Mouse (Mus musculus) common myeloid progenitor, adult 5-6 weeks (primary cell): ENCODE measurements around the gene Pkm. TPM values are rescaled to one million over a fixed set of nuclear protein-coding genes. Genes with fewer than 3 reads are reported as not detected.

Source experiments
- ATAC-seq: replicated peaks from 2 replicates; pipeline ENCODE4 v1.8.0; 2016; ENCODE audit warnings: low read depth, mild to moderate bottlenecking, moderate TSS enrichment, inconsistent platforms; ENCODE audit not compliant: poor library complexity, severe bottlenecking
- total RNA-seq: library from RNA; stranded (forward); fragments of 200-1000, 187-1606 nt; gene quantifications from 2 replicates; pipeline ENCODE4 v1.2.3, GENCODE M21; 2017

The Pkm gene
- total RNA-seq, 1 experiment from 2014 or later, result 473 TPM

DNA sequence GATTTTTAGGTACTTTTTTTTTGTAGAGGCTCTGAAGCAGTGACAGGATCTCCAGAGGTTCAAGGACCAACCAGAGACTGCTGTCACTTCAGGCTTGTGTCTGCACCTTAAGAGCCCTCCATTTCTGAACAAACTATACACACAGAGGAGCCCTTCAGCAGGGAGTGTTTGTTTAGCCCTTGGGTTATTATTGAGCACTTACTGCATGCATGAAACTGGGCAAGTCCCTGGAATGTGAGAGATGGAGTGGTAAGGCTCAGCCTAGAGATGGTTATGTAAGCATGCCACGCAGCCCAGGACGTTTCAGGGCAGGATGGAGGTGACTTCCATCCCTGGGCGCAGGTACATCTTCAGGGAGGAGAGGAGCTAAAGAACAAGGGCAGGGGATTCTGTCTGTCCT lies 40.2 kb downstream of the Pkm start:
- no peak for ATAC-seq

DNA sequence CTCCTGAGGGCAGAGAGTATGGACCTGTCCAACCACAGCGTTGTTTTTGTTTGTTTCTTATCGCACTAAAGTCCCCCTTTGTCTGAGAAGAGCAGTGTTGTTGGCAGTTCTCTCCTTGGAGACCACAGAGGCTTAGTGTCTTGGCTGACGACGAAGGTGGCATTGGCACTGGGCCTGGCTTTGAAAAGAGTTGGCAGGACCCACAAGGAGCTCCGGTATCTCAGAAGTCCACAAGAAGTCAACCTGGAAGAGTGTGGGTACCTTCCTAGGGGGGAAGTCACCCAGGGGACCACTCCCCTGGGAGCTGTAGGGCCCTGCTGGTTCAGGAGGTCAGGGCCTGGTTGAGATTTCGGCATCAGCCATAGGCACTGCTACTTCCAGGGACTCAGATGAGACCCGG lies 44.9 kb downstream of the Pkm start:
- no peak for ATAC-seq

DNA sequence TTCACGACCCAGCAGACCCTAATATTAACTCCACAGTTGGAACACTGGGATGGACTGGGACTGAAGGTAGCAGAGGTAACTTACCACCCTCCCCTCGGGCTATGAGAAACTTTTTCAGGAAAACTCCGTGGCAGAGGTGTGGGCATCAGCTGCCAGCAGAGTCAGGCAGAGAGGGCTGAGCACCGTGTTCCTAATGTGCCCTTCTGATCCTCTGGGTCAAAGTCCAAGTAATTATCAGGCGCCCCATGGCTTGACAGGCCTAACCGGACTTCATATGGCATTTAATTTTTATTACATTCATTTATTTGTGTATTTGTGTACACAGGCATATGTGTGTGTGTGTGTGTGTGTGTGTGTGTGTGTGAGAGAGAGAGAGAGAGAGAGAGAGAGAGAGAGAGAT lies 46.9 kb downstream of the Pkm start:
- no peak for ATAC-seq

DNA sequence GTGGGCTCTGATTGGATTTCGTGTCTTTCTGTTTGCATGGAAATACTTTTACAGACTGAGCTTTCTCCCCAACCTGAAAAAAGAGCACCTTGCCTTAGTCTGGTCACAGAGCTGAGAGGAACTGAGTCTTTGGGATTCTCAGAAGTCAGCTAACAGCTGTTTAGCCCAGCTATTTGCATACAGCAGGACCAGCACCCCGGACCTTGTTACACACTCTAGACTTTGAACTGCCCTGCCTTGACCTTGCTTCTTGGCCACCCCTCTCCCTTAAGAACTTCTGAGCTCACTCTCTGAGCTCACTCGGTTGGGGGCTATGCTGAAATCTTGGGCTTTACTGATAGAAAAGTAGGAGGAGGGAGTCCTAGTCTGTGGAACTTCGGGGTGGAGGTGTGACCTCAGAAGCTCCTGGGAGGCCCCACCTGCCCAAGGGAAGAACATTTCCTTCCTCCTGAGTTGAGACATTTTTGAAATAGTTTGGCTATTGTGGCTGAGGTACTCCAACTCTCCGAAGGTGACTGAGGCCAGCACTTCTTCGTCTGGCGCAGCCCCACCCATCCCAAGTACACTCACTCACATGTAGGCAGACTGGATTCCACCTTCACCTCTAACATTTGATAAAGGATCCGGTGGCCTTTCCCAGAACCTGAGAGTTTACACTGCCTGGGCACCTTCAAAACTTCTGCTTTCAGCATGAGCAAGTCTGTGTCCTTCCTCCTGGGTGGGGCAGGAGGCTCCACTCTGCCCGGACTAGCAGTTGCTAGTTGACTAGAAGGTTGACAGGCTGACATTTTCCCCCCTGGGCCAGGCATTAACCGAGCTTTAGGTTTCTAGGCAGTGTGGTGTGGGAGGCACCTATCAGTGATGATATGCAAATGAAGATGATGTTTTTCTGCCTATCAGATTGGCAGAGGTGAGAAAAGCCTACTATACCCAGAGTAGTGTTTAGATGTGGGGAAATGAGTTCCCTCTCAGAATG lies 51.0 kb downstream of the Pkm start:
- 0 out of 2 replicates have a peak, but pooled peaks have one; percentile 8 for ATAC-seq

DNA sequence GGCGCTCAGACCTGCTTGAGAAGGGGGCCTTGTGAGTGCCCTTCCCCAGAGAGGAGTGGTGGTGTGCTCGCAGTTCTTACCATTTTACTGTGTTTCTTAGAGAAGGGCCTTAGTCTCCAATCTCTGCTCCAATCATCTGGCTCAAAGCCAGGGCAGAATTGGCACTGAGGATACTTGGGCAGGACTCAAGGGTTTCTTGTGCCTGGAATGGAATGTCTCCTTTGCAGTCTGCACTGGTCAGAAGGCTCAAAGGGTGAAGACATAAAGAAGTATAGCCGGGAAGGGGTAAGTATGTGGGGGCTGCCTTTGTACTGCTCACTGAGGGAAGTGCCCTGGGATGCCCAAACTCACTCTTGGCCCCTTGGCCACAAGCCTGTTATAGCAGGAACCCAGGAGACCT lies 53.1 kb downstream of the Pkm start:
- no peak for ATAC-seq

DNA sequence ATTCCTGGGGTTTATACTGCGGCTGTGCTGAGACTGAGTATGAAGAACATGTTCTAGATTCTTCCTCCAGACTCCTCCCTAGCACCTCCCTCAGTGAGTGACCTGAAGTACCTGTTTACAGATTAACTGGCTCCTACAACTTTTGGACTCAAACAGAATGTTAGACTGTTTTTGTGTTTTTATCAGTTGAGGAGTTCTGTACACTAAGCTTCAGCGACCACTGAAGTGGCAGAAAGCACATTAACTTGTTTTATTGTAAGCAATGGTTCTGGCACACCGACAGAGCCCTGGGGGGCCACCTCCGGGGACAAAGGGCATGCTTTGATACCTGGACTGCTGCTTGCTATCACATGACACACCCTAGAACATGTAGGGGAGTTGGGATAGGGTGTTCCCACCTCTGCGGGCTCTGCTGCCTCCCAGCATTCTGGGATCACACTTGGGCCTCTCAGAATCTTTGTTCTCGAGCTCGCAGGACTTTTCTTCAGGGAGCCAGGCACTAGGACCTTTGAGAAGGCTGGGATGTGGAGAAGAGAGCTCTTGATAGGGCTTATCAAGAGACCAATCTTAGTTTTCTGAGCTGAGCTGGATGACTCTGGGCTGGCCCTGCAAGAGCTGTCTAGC lies 60.2 kb downstream of the Pkm start:
- no peak for ATAC-seq

DNA sequence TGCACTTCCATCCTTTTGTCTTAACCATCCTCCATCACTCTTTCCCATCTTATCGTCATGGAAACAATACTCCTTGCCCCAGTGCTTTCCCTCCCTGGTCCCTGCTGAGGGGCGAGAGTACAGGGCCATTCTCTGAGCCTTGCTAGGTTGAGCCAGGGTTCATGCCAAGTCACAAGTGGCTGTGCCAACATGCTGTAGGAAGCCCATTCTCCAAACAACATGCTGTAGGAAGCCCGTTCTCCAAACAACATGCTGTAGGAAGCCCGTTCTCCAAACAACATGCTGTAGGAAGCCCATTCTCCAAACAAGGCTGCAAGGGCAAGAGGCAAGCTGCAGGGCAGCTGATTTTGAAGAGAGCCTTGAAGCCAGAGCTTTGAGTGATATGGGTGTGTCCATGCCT lies 62.1 kb downstream of the Pkm start:
- no peak for ATAC-seq

DNA sequence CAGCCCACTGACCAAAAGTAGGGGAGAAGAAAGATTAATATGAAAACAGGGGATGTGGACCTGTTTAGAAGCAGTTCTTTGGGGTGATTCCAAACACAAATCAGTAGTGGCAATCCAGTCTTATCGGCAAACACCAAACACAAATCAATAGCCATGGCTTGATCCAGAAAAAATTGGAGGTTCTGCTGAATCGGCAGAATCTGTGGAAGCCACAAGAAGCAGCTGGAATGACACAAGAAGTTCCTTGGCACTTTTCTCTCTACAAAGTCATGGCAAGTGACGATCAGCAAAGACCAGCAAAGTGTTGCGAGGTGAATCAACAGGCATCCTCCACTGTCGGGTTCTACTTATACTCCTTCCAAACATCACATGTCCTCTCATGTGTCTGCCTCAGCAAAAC lies 65.0 kb downstream of the Pkm start:
- no peak for ATAC-seq

DNA sequence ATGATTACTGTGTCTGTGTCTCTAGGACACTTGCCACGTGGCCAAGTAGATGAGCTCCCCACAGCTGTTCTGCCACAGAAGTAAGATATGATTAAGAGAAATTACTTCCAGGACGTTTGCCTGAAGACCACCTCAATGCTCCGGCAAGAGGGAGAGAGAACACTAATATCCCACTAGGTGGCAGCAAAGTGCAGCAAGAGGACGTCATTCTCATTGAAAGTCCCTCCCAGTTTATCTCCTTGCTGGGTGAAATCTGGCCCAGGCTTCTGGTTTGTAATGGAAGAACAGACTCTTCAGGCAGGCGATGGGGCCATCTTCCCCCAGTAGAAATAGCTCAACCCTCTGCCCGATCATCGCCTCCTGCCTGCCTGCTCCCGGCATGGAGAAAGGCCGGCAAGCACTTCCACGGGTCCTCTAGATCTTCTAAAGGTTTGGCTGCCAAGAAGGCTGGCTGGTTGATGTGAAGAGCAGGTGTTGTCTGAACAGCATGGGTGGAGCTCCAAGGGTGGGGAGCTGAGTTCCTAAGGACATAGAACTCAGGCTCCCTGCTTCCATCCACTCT lies 67.0 kb downstream of the Pkm start:
- ATAC-seq, result peak; percentile 91

DNA sequence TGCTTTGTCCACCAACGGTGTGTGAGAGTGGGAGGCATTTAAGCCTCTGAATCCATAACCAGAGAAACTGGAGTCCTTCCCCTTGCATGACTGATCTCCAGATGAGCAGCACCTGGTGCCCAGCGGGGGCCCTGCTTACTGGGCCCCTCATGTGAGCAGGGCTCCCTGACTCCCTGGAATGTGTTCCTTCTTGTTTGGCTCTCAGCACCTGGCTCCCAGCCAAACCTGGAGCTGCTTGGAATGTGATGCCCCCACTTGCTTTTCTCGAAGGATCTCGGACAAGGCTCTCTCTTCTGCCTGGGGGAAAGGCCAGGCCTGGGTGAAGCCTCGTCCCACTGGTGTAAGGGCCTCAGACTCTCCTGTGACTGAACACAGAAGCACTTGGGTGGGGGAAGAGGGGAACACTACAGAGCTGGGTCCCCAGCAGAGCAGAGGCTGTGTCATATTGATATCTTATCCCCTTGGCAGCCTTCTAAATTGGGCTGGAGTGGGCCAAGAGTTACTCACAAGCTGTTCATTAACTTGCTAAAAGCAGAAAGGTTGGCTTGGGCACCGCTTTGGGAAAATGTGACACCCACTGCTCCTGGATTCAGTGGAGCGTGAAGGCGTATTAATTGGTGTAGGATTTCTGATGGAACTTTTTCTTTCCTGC lies 67.7 kb downstream of the Pkm start:
- ATAC-seq, result no peak

DNA sequence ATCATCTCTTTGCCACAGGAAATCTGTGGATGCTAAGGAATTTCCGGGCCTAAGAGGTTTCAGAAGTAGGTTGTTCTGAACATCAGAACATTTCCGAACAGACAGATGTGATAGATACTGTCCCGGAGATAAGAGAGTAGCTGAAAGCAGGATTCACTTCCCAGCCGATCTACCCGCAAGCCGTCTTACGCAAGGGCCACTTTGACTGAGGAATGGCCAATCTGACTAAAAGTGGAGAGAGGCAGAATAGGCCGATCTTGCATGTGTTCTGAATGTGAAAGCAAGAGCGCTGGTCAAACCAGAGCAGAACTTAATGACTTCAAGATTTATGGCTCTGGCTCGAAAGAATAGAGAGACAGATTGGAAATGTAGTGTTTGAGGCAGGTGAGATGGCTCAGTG lies 69.3 kb downstream of the Pkm start:
- no peak for ATAC-seq

DNA sequence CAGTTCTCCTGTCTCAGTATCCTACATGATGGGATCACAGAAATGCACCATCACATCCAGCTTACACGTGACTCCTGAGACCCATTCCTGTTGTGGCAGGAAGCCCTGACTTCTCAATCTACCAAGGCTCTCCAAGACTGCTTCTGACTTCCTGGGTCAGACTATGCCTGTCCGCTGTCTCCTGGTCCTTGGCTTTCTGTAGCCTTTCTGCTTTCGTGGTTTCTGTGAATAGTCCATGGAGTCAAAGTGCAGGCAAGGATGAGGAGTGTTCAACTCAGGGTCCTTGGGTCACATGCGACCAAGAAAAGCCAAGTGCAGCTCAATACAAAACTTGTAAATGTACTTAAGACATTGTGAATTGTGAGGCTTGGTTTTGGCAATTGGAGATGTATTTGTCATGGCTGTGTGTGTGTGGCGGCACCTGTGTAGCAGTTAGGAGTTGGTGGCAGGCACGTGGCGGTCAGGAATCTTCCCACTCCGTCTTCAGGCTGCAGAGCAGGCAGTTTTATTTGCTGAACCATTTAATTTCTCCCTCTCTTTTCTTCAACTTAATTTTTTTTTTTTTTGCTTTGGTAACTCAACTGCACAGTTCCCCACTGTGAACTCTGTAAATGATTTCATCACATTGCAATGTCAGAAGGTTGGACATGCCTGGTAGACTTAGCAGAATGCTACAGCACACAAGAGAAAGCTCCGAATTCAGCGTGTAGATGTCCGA lies 71.6 kb downstream of the Pkm start:
- no peak for ATAC-seq

Other genes with a start within 250 kb of the Pkm start
- gene Arih1, start 169.8 kb upstream of the Pkm start, total RNA-seq, result 69.5 and 72.4 TPM in 2 replicates
- 82.6 and 83.8 TPM in 2 replicates for gene Hexa, start 116.8 kb upstream of the Pkm start, total RNA-seq
- gene Tmem202, start 116.5 kb upstream of the Pkm start, total RNA-seq, result not detected in 2 replicates
- not detected in 2 replicates for gene Celf6, start 78.5 kb upstream of the Pkm start, total RNA-seq
- gene Parp6, start 39.1 kb upstream of the Pkm start, total RNA-seq, result 23.0 and 57.8 TPM in 2 replicates
- gene Gramd2, start 23.8 kb downstream of the Pkm start, total RNA-seq, result not detected in 2 replicates
- 4.3 and 7.4 TPM in 2 replicates for gene Senp8, start 94.3 kb downstream of the Pkm start, total RNA-seq
- gene Myo9a, start 94.5 kb downstream of the Pkm start, total RNA-seq, result 19.3 and 45.7 TPM in 2 replicates